Comparison of ENCODE assay signal across 8 mouse cellular contexts in the genomic region with DNA sequence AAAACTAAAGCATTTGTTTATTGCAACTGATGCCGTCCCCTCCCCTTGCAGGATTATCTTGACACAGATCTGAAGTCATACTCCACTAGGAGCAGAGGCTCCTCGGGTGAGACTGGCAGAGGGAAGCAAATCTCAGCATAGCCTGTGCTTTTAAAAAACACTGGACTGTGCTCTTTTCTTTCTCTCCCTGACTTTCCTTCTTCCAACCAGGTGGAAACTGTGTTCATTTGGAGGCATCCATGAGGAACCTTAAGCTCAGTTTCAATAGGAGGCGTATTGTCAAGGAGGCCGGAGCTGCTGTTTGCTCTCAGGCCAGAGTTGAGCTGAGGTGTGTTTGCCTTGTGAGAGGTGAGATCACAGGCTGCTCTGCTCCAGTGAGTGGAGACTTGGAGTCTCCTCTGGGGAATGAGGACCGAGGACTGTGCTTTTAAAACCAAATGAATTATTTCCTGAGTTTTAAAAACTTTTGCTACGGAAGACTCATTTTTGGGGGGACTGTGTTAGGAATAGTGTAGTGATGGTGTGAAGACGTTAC. TPM values are rescaled to one million over a fixed set of nuclear protein-coding genes. Genes with fewer than 3 reads are reported as not detected.
DNase-seq lines count a peak whose midpoint lies in the region; ATAC-seq lines count a peak whose summit lies in the region.

No protein-coding gene starts in this region.

- intact Hi-C loops in left cerebral cortex, postnatal 4 days (cut with DNase I): loop anchor here (5.0 to 10.0 kb wide), 2 partner anchors 94 to 312 kb away; no protein-coding TSS in a partner anchor

- ATAC-seq in kidney, embryonic 16.5 days (ENCODE audit: low FRiP score, low TSS enrichment): no peak
- no peak for ATAC-seq in embryonic facial prominence, embryonic 14.5 days (ENCODE audit: low read depth)
- ATAC-seq in neural tube, embryonic 12.5 days (ENCODE audit: low FRiP score, low read depth): no peak

- 19% methylated on average over 7 of the region's 7 CpGs for WGBS in kidney, embryonic 16.5 days
- WGBS in embryonic facial prominence, embryonic 14.5 days: 27% methylated on average over 7 of the region's 7 CpGs
- 34% methylated on average over 7 of the region's 7 CpGs for WGBS in neural tube, embryonic 12.5 days

- H3K9ac ChIP-seq in kidney, embryonic 16.5 days (replicated peaks; ENCODE audit: low read length): peak overlapping the region; percentile 91
- H3K9ac ChIP-seq in embryonic facial prominence, embryonic 14.5 days (ENCODE audit: low read depth, low read length): peak overlapping the region; percentile 84
- H3K9ac ChIP-seq in neural tube, embryonic 12.5 days: 0 out of 2 replicates have a peak overlapping the region, but pooled peaks have one; percentile 84

- no peaks in the 10 kb centered on the region for H3K9me3 ChIP-seq in kidney, embryonic 16.5 days (ENCODE audit: low read length)
- no peaks in the 10 kb centered on the region for H3K9me3 ChIP-seq in embryonic facial prominence, embryonic 14.5 days (ENCODE audit: control insufficient read depth, low read length)
- H3K9me3 ChIP-seq in neural tube, embryonic 12.5 days: no peaks in the 10 kb centered on the region

- H3K27me3 ChIP-seq in kidney, embryonic 16.5 days (ENCODE audit: insufficient read depth, low read length): no peaks in the 10 kb centered on the region
- no peaks in the 10 kb centered on the region for H3K27me3 ChIP-seq in embryonic facial prominence, embryonic 14.5 days (replicated peaks; ENCODE audit: control insufficient read depth, insufficient read depth, low read length)
- no peaks in the 10 kb centered on the region for H3K27me3 ChIP-seq in neural tube, embryonic 12.5 days (replicated peaks)

- H3K4me2 ChIP-seq in kidney, embryonic 16.5 days (replicated peaks; ENCODE audit: low read depth, low read length): peak overlapping the region; percentile 92
- H3K4me2 ChIP-seq in embryonic facial prominence, embryonic 14.5 days (ENCODE audit: low read depth, low read length): peak overlapping the region; percentile 92
- peak overlapping the region; percentile 90 for H3K4me2 ChIP-seq in neural tube, embryonic 12.5 days (replicated peaks)

- peaks cover 31% of the 10 kb centered on the region for H3K4me1 ChIP-seq in kidney, embryonic 16.5 days (ENCODE audit: insufficient read depth, low read length)
- H3K4me1 ChIP-seq in embryonic facial prominence, embryonic 14.5 days (ENCODE audit: control insufficient read depth, insufficient read depth, low read length): peaks cover 12% of the 10 kb centered on the region; the same call in 1 of the 2 replicates
- peaks cover 19% of the 10 kb centered on the region for H3K4me1 ChIP-seq in neural tube, embryonic 12.5 days

- H3K36me3 ChIP-seq in kidney, embryonic 16.5 days (ENCODE audit: insufficient read depth, low read length): no peaks in the 10 kb centered on the region
- H3K36me3 ChIP-seq in embryonic facial prominence, embryonic 14.5 days (ENCODE audit: control insufficient read depth, insufficient read depth, low read length): peaks cover 6% of the 10 kb centered on the region; the same call in 1 of the 2 replicates
- no peaks in the 10 kb centered on the region; the same call in 1 of the 2 replicates for H3K36me3 ChIP-seq in neural tube, embryonic 12.5 days

- peak overlapping the region; percentile 85 for H3K4me3 ChIP-seq in kidney, embryonic 16.5 days (ENCODE audit: low read length)
- H3K4me3 ChIP-seq in embryonic facial prominence, embryonic 14.5 days (ENCODE audit: low read depth, low read length): peak overlapping the region; percentile 76
- H3K4me3 ChIP-seq in neural tube, embryonic 12.5 days: peak overlapping the region; percentile 83

- DNase-seq in kidney, adult 9 months: no peak
- no peak for DNase-seq in embryonic facial prominence, embryonic 14.5 days (ENCODE audit: low spot score)
- peak; percentile 36 for DNase-seq in kidney, postnatal 14 days
- no peak for DNase-seq in layer of hippocampus, adult 11-12 months (ENCODE audit: low spot score)
- DNase-seq in left cerebral cortex, postnatal 4 days: no peak
- no peak for DNase-seq in spleen, adult 12 weeks (ENCODE audit: low spot score)

- 0 out of 2 replicates have a peak overlapping the region, but pooled peaks have one; percentile 12 for H3K27ac ChIP-seq in kidney, embryonic 16.5 days (ENCODE audit: low read length)
- H3K27ac ChIP-seq in embryonic facial prominence, embryonic 14.5 days (replicated peaks; ENCODE audit: low read depth, low read length): no peak overlapping the region
- no peak overlapping the region for H3K27ac ChIP-seq in neural tube, embryonic 12.5 days

RNA-seq across cellular contexts. Expression of a gene that starts 40.3 kb away (rescaled TPM):
- polyA plus RNA-seq in kidney, embryonic 16.5 days (2015; fragmentation: Nextera tagmentation; extraction: Ambion mirVana): 23.7 and 24.8 TPM in 2 replicates
- 39.2 and 40.4 TPM in 2 replicates for polyA plus RNA-seq in embryonic facial prominence, embryonic 14.5 days (2014; fragmentation: Nextera tagmentation; extraction: Ambion mirVana)
- polyA plus RNA-seq in neural tube, embryonic 12.5 days (2016; fragmentation: Nextera tagmentation; extraction: Ambion mirVana): 20.3 and 23.9 TPM in 2 replicates
- total RNA-seq in left cerebral cortex, postnatal 4 days (2021): 10 to 100 TPM; 27.4 to 28.0 TPM
